Mouse (Mus musculus) C2C12 (cell line): ENCODE measurements around the gene Chst2. TPM values are rescaled to one million over a fixed set of nuclear protein-coding genes. Genes with fewer than 3 reads are reported as not detected.

ENCODE experiments used
- H3K27me3 ChIP-seq: one replicate; pipeline ENCODE4 v1.6.1; 2011; ENCODE audit not compliant: control insufficient read depth, insufficient read depth, insufficient read length
- H3K36me3 ChIP-seq: one replicate; pipeline ENCODE4 v1.6.1; 2011; ENCODE audit not compliant: control insufficient read depth, insufficient read depth
- H3K4me3 ChIP-seq: one replicate; pipeline ENCODE4 v1.5.1; 2011; ENCODE audit warnings: mild to moderate bottlenecking, control low read depth; ENCODE audit not compliant: poor library complexity, insufficient read depth, severe bottlenecking
- H3K79me2 ChIP-seq: one replicate; pipeline ENCODE4 v1.6.1; 2011; ENCODE audit not compliant: control insufficient read depth, insufficient read depth
- H3K79me3 ChIP-seq: one replicate; pipeline ENCODE4 v1.6.1; 2011; ENCODE audit warnings: low read depth, control low read depth
- H3ac ChIP-seq: one replicate; pipeline ENCODE3; 2011; ENCODE audit warnings: low read depth; ENCODE audit not compliant: control insufficient read depth, insufficient read length
- CEBPB ChIP-seq: IDR thresholded peaks from one replicate; pipeline ENCODE4 v1.6.1; 2011; ENCODE audit warnings: low read depth, mild to moderate bottlenecking, control low read depth, moderate library complexity
- CTCF ChIP-seq: IDR thresholded peaks from one replicate; pipeline ENCODE4 v1.5.1; 2011; ENCODE audit not compliant: control insufficient read depth, insufficient read depth, insufficient read length
- FOSL1 ChIP-seq: IDR thresholded peaks from one replicate; pipeline ENCODE4 v1.8.0; 2011; ENCODE audit warnings: mild to moderate bottlenecking, low read length; ENCODE audit not compliant: poor library complexity, insufficient read depth, severe bottlenecking
- MAX ChIP-seq: IDR thresholded peaks from one replicate; pipeline ENCODE4 v1.6.1; 2011; ENCODE audit warnings: mild to moderate bottlenecking, control low read depth
- MYOD1 ChIP-seq: IDR thresholded peaks from one replicate; pipeline ENCODE4 v1.6.1; 2011; ENCODE audit warnings: low read depth; ENCODE audit not compliant: control insufficient read depth, insufficient read length
- MYOG ChIP-seq: IDR thresholded peaks from one replicate; pipeline ENCODE4 v1.6.1; 2011; ENCODE audit not compliant: control insufficient read depth, insufficient read length; ENCODE audit errors: extremely low read depth
- USF1 ChIP-seq: IDR thresholded peaks from one replicate; pipeline ENCODE4 v1.6.1; 2011; ENCODE audit warnings: low read depth, mild to moderate bottlenecking, control low read depth, moderate library complexity
- polyA plus RNA-seq: library from polyadenylated mRNA; unstranded; fragments of >200 nt; fragmentation: generic; extraction: Trizol; gene quantifications from one replicate; pipeline ENCODE4 v1.2.1, GENCODE M21; 2012; ENCODE audit warnings: missing spikeins

The Chst2 gene
- polyA plus RNA-seq, 1 experiment, result 45.5 TPM

DNA sequence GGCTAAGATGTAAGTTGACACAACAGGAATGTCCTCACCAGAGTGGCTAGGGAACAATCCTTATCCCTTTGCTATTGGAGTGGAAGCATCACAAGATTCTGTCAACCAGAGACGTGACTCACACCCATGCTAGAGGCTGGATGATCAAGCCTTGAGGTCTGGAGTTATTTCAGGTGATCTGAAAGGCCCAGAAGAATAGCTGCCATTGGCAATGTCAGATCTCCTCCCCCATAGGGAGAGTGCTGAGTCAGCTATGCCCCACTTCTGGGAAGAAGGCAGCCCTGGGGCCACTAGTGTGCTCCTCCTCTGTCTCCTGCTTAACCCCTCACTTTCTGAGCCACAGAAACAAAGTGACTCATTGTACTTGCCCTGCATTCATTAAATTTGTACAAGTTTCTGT, 14.5 kb downstream of the Chst2 start:
- Histone ChIP-seq H3K79me3 (no peaks in the 10 kb centered on the region), H3ac (no peak overlapping the region), H3K79me2 (no peaks in the 10 kb centered on the region), H3K27me3 (no peaks in the 10 kb centered on the region), H3K36me3 (no peaks in the 10 kb centered on the region), H3K4me3 (no peak overlapping the region)
- no peak for TF ChIP-seq CEBPB
- TF ChIP-seq MYOG, result no peak
- TF ChIP-seq MYOD1, result no peak
- TF ChIP-seq FOSL1, result no peak
- no peak for TF ChIP-seq MAX
- TF ChIP-seq CTCF, result no peak
- TF ChIP-seq USF1, result no peak

DNA sequence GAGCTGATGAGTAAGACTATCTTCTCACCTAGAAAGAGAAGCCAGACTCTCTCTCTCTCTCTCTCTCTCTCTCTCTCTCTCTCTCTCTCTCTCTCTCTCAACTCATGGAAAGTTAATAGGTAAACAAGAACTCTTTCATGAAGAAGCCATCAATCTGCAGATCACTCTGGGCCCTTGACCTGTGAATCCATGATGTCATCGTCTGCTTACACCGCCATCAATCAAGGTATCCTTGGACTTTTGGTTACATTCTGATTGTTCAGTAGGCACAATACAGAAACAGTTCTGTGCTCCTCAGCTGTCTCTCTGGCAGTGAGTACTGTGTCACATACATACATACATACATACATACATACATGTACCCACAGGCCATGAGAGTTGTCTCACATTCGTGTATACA, 16.6 kb downstream of the Chst2 start:
- no peak overlapping the region for H3ac ChIP-seq
- H3K4me3 ChIP-seq, result no peak overlapping the region
- no peaks in the 10 kb centered on the region for H3K27me3 ChIP-seq
- no peaks in the 10 kb centered on the region for H3K36me3 ChIP-seq
- H3K79me2 ChIP-seq, result no peaks in the 10 kb centered on the region
- TF ChIP-seq USF1, result no peak
- no peak for TF ChIP-seq MYOG
- no peak for TF ChIP-seq FOSL1
- no peak for TF ChIP-seq MAX
- no peak for TF ChIP-seq CEBPB
- no peak for TF ChIP-seq CTCF
- no peak for TF ChIP-seq MYOD1
- no peaks in the 10 kb centered on the region for H3K79me3 ChIP-seq

DNA sequence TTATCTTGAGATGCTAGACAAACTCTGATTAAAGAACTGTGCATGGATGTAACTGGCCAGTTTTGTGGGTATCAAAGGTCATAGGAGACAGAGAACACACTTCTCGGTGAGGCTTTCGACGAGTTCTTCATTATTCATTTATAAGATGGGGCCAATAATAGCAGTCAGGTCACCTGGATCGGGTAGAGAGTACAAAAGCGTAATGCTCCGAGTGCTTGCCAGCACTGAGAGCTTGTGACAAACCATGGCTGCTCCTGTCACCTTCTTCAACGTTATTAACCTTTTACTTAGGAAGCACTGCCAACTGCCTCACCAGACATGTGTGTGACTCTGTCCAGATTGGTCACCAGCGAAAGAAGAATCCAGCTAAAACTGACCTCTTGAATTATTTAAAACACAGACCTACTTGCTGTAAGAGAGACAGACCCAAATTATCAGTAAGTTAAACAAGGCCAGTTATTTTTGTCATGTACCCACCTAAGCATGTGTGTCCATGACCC, 18.6 kb downstream of the Chst2 start:
- no peaks in the 10 kb centered on the region for H3K36me3 ChIP-seq
- no peak for TF ChIP-seq FOSL1
- TF ChIP-seq MYOD1, result no peak
- no peak for TF ChIP-seq CTCF
- TF ChIP-seq MAX, result no peak
- no peak for TF ChIP-seq MYOG
- no peak for TF ChIP-seq USF1
- TF ChIP-seq CEBPB, result no peak

DNA sequence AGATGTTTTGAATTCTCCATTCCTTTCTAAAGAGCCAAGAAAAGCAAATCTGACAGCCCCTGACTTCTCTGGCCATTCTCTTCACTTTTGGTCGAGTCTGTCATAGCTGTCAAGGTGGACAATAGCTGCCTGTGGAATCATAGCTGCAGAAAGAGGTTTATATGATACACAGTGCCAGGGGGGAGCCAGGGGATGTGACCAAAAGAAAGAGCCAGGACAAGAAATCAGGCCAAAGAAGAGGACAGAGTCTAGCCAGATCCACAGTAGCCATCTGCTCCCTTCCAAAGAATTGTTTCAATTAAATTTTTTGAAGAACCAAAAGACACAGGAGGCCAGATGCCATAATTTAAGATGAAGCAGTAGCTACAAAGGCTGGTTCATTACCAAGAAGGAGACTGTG, 30.6 kb downstream of the Chst2 start:
- H3K36me3 ChIP-seq, result no peaks in the 10 kb centered on the region
- TF ChIP-seq CEBPB, result no peak
- no peak for TF ChIP-seq MYOG
- no peak for TF ChIP-seq CTCF
- TF ChIP-seq FOSL1, result no peak
- no peak overlapping the region for H3ac ChIP-seq
- H3K79me3 ChIP-seq, result no peaks in the 10 kb centered on the region
- H3K4me3 ChIP-seq, result no peak overlapping the region
- no peaks in the 10 kb centered on the region for H3K27me3 ChIP-seq
- H3K79me2 ChIP-seq, result no peaks in the 10 kb centered on the region

More for the DNA sequence above, 18.6 kb downstream of the Chst2 start:
- Histone ChIP-seq H3K79me2 (no peaks in the 10 kb centered on the region), H3K27me3 (no peaks in the 10 kb centered on the region), H3ac (no peak overlapping the region), H3K79me3 (no peaks in the 10 kb centered on the region), H3K4me3 (no peak overlapping the region)

DNA sequence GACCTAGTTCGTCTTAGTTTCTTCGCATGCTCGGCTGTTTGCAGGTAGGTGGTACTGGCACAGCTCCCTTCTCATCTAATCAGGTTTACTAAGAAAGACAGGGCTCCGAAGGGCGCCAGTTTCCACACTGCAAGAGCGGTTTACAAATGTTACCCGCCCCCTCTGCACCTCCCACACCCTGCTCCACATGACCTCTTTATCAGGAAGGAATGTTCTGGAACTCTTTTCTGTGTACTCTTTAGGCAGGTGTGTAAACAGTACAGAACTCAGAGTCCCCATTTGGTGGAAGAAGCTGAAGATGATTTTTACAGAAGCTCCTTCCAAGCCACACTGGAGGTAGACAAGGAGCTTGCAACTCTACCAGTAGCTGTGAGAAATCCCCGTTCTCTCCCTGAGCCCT, 31.2 kb downstream of the Chst2 start:
- H3K36me3 ChIP-seq, result no peaks in the 10 kb centered on the region
- H3K4me3 ChIP-seq, result no peak overlapping the region
- no peak overlapping the region for H3ac ChIP-seq
- no peak for TF ChIP-seq FOSL1
- no peaks in the 10 kb centered on the region for H3K79me2 ChIP-seq
- H3K79me3 ChIP-seq, result no peaks in the 10 kb centered on the region
- no peaks in the 10 kb centered on the region for H3K27me3 ChIP-seq

DNA sequence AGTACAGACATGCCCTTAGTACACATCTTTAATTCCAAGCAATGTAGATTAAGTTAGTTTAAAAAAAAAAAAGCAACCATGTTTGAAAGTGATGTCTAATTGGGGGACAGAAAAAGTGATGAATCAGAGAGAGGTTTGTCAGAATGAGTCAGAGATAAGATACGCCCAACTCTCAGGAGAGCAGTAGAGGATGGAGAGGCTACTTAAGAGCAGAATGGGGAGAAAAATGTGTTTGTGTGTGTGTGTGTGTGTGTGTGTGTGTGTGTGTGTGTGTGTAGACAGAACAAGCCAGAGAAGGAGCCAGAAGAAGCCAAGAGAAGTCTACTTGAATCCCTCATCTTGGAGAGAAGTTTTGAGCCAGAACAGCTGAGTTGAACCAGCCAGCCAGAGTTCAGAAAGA, 32.8 kb downstream of the Chst2 start:
- Histone ChIP-seq H3ac (no peak overlapping the region), H3K36me3 (no peaks in the 10 kb centered on the region), H3K4me3 (no peak overlapping the region), H3K27me3 (no peaks in the 10 kb centered on the region), H3K79me2 (no peaks in the 10 kb centered on the region), H3K79me3 (no peaks in the 10 kb centered on the region)
- TF ChIP-seq MYOD1 (no peak), CEBPB (no peak), MAX (no peak), USF1 (no peak), MYOG (no peak), CTCF (no peak), FOSL1 (no peak)
